Mouse (Mus musculus) embryonic facial prominence, embryonic 12.5 days (tissue): ENCODE measurements at regions not wholly inside any gene's neighbourhood (a gene's known extent, or its start where the extent isn't known, plus 50 kb on each side); places are given as distances from the start of the nearest gene placed in this dataset.
A peak's percentile ranks its signal among the peaks of the same experiment; 100 is the strongest.

Source experiments
- ATAC-seq: fragments of 200-750 bp; cut with Nextera tagmentation; 2 replicates; pipeline ENCODE4 v1.8.0; 2017; ENCODE audit not compliant: insufficient number of reproducible peaks, insufficient read depth, low FRiP score, low TSS enrichment
- H3K27ac ChIP-seq: fragments of 300-500 bp; sonication (generic); 2 replicates; pipeline ENCODE4 v1.5.1; 2016; ENCODE audit warnings: mild to moderate bottlenecking
- H3K27me3 ChIP-seq: fragments of 300-500 bp; sonication (generic); 2 replicates; pipeline ENCODE4 v1.6.1; 2016; ENCODE audit warnings: mild to moderate bottlenecking, moderate library complexity
- H3K36me3 ChIP-seq: fragments of 300-500 bp; sonication (generic); 2 replicates; pipeline ENCODE4 v1.6.1; 2016; ENCODE audit warnings: mild to moderate bottlenecking
- H3K4me1 ChIP-seq: fragments of 300-500 bp; sonication (generic); 2 replicates; pipeline ENCODE4 v1.6.1; 2016
- H3K4me2 ChIP-seq: fragments of 300-500 bp; sonication (generic); replicated peaks from 2 replicates; pipeline ENCODE4 v1.6.1; 2016; ENCODE audit warnings: mild to moderate bottlenecking, moderate library complexity
- H3K4me3 ChIP-seq: fragments of 300-500 bp; sonication (generic); 2 replicates; pipeline ENCODE4 v1.5.1; 2016; ENCODE audit warnings: mild to moderate bottlenecking
- H3K9ac ChIP-seq: fragments of 300-500 bp; sonication (generic); 2 replicates; pipeline ENCODE4 v1.6.1; 2016; ENCODE audit warnings: mild to moderate bottlenecking, moderate library complexity
- H3K9me3 ChIP-seq: fragments of 300-500 bp; sonication (generic); 2 replicates; pipeline ENCODE4 v1.6.1; 2016; ENCODE audit warnings: mild to moderate bottlenecking, moderate library complexity
- WGBS: fragments of 180-500 bp; shearing (Covaris S2); methylation state at CpG from one replicate; pipeline ENCODE4 v1.1.7; 2016; 5-methylcytosine and 5-hydroxymethylcytosine counted together

DNA sequence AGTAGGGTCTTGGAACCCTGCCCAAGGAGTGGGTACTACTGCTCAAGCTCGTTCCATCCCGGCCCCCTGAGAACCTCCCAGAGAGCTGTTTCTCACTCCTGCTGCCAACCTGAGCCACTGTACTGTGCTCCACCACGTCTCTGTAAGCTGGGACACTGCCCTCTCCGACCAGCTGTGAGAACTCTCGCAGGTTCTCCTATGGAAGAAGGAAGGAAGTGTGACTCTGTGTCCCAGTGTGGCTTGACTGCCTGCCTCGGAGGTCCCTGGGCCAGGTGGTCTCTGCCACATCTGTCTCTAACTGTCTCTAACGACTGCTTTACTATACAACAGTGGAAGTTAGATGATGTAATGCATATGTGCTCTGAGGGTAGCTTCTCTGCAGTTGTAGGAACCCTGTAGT is 246.4 kb upstream of the Tle3 start:
- 63% methylated on average over 7 of the region's 7 CpGs for WGBS
- Histone ChIP-seq H3K27ac (no peak overlapping the region), H3K36me3 (no peaks in the 10 kb centered on the region), H3K27me3 (peaks cover 7% of the 10 kb centered on the region; the same call in 1 of the 2 replicates), H3K4me3 (no peak overlapping the region), H3K9ac (no peak overlapping the region), H3K9me3 (no peaks in the 10 kb centered on the region), H3K4me2 (no peak overlapping the region), H3K4me1 (peaks cover 11% of the 10 kb centered on the region; the same call in 1 of the 2 replicates)
- 0 out of 2 replicates have a peak, but pooled peaks have one; percentile 30 for ATAC-seq

DNA sequence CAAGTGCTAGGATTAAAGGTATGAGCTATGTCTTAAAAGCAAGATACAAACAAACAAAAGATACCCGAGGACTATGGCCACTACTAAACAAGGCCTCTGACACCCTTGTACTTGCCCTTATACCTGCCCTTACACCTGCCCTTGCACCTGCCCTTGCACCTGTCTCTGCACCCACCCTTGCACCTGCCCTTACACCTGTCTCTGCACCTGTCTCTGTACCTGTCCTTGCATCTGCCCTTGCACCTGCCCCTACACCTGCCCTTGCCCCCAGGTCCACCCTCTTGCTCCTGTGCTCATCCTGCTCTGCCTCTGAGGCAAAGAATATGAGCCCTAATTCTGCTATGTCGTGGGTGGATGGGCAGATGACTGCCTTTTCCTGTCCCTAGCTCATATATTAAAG is 244.1 kb upstream of the Tle3 start:
- Histone ChIP-seq H3K4me2 (no peak overlapping the region), H3K9me3 (no peaks in the 10 kb centered on the region), H3K4me1 (peaks cover 7% of the 10 kb centered on the region; the same call in 1 of the 2 replicates), H3K9ac (no peak overlapping the region), H3K27me3 (peaks cover 6% of the 10 kb centered on the region; the same call in 1 of the 2 replicates), H3K4me3 (no peak overlapping the region), H3K36me3 (no peaks in the 10 kb centered on the region), H3K27ac (no peak overlapping the region)
- WGBS = 70% methylated on average over 2 of the region's 2 CpGs
- no peak for ATAC-seq

DNA sequence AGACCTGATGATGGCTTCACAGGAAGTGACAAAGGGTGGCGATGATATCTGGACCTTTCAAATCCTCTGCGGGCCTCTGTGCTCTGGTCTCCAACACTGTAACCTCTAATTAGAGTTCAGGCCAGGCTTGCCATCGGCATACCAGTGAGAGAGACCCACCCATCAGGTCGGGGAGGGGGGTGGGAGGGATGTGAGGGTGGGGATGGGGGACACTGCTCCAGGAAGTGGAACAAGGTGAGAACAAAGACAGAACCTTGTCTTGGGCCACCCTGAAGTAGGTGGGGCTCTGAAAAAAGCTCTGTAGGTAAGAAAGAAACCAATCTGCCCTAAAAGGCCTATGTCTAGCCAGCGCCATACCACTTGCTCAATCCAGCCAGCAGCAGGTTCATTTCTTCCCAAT is 243.0 kb upstream of the Tle3 start:
- WGBS = 66% methylated on average over 5 of the region's 5 CpGs
- no peak overlapping the region for H3K27ac ChIP-seq
- ATAC-seq = no peak
- no peak overlapping the region for H3K4me2 ChIP-seq
- H3K27me3 ChIP-seq = 0 out of 2 replicates have a peak, but pooled peaks cover 2% of the 10 kb centered on the region
- H3K36me3 ChIP-seq = no peaks in the 10 kb centered on the region
- H3K9me3 ChIP-seq = no peaks in the 10 kb centered on the region
- H3K4me1 ChIP-seq = peaks cover 7% of the 10 kb centered on the region; the same call in 1 of the 2 replicates
- no peak overlapping the region for H3K9ac ChIP-seq
- H3K4me3 ChIP-seq = no peak overlapping the region

DNA sequence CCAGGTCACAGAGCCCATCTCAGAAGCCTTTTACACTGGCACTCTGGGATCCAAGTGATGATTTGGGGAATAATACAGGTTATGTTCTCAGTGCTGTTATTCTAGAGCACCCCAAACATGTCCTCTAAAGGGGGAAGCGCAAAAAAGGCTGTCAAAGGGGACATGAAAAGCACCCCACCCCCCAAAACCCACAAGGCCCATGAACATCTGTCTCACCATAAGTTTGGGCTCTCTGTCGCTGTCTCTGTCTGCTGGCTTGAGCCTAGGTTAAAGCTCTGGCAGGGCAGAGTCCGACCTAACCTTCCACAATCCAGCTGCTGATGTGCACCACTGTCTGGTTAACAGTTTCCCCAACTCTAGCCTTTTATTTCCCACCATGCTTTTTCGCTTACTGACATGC is 241.3 kb upstream of the Tle3 start:
- Histone ChIP-seq H3K4me1 (peaks cover 16% of the 10 kb centered on the region), H3K9ac (no peak overlapping the region), H3K4me2 (no peak overlapping the region), H3K27ac (no peak overlapping the region), H3K9me3 (no peaks in the 10 kb centered on the region), H3K36me3 (no peaks in the 10 kb centered on the region), H3K4me3 (no peak overlapping the region), H3K27me3 (0 out of 2 replicates have a peak, but pooled peaks cover 2% of the 10 kb centered on the region)
- no peak for ATAC-seq
- 76% methylated on average over 4 of the region's 4 CpGs for WGBS

DNA sequence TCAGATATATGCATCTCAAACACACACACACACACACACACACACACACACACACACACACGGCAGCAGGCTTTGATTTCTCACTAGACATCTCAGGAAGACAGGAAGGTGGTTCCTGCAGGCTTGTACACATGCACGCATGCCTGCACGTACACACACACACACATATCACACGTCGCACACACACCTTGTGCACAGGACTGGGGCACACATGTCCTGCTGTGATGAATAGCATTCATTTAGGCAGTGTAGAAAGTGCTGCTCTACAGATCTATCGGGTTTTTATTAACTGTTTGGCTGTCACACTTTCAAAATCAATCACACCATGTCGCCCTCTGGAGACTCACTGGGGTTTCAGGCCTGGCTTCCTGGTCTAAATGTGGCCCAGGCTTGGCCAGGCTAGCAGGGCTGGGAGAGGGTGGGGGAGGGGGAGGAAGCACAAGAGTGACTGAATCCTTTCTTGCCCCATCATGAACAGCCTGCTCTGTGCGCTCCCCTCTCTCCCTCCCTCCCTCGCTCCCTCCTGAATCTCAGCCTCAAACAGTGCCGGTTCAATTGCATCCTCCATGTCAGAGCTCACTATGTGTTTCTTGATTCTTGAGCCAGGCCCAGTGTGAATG is 236.8 kb upstream of the Tle3 start:
- WGBS = 34% methylated on average over 10 of the region's 10 CpGs
- Histone ChIP-seq H3K9ac (no peak overlapping the region), H3K36me3 (no peaks in the 10 kb centered on the region), H3K27ac (peak overlapping the region; percentile 78; the same call in 1 of the 2 replicates), H3K4me1 (peaks cover 27% of the 10 kb centered on the region), H3K9me3 (no peaks in the 10 kb centered on the region), H3K4me3 (no peak overlapping the region), H3K27me3 (0 out of 2 replicates have a peak, but pooled peaks cover 2% of the 10 kb centered on the region), H3K4me2 (no peak overlapping the region)
- ATAC-seq = peak; percentile 63; the same call in 1 of the 2 replicates

DNA sequence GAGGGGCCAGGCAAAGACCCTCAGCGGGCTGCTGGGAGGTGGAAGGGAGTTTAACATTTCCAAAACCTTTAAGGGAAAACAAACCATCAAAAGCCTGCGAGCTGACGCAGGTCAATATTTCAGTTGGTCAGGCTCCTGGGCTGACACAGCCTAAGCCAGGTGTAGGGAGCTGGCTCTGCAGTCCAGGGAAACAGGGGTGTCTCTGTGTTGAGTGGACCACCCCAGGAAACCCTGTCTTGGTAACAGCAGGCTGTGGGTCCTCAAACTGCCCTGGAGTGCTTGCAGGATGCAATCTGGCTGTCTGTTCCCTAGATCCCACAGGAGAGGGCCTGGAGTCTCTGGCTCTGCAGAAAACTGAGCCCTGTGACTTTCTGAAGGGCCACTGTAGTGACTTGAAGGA is 236.2 kb upstream of the Tle3 start:
- Histone ChIP-seq H3K27ac (peak overlapping the region; percentile 78), H3K9ac (no peak overlapping the region), H3K9me3 (no peaks in the 10 kb centered on the region), H3K27me3 (0 out of 2 replicates have a peak, but pooled peaks cover 2% of the 10 kb centered on the region), H3K4me1 (peaks cover 22% of the 10 kb centered on the region), H3K36me3 (no peaks in the 10 kb centered on the region), H3K4me2 (no peak overlapping the region), H3K4me3 (no peak overlapping the region)
- ATAC-seq = no peak; the same call in 1 of the 2 replicates
- 35% methylated on average over 3 of the region's 3 CpGs for WGBS

DNA sequence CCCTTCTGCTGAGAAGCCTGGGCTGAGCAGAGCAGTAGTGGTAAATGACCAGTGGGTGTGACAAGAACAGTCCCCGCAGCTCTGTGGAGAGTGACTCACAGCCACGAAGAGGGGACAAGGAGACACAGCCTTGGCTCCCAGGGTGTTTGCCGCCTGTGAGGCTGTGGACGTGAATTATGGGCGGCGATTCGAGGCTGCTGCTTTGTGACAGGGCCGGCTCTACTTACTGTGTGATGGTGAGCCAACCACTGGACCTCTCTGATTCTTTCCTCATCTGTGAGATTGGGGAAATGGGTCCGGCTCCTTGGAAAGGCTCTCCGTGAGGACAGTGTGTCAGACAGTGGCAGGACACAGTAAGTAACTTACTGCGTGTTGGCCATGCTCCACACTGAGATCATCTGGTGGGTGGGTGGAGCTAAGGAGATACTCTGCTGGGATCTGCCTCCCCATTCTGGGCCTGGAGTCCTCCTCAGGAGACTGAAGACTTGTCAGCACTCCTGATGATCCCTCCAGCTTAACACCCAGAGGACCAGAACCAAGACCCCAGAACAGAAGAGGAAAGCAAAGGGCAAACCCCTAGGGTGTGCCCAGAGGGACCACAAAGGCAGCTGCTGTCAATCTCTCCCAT is 233.3 kb upstream of the Tle3 start:
- H3K27me3 ChIP-seq = no peaks in the 10 kb centered on the region
- ATAC-seq = no peak
- no peak overlapping the region for H3K27ac ChIP-seq

DNA sequence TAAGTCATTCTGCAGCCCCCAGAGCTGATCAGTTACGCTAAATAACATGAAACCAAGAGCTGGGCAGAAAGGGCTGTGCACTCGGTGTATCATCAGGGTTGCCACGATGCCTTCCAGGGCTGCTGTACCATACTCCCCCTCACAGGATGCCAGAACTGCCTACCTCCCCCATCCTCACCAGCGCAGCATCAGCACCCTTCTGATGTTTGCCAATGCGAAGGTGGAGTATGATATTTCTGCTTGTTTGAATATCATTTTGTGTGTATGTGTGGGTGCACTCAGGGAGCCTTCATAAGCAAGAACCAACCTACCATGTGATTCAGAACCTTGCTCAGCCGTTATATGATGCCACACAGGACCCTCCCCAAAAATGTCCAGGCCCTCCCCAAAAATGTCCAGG is 229.1 kb upstream of the Tle3 start:
- no peaks in the 10 kb centered on the region for H3K27me3 ChIP-seq
- H3K9me3 ChIP-seq = no peaks in the 10 kb centered on the region
- H3K27ac ChIP-seq = no peak overlapping the region
- ATAC-seq = no peak
- H3K4me2 ChIP-seq = no peak overlapping the region
- H3K9ac ChIP-seq = no peak overlapping the region
- H3K4me1 ChIP-seq = no peaks in the 10 kb centered on the region
- H3K36me3 ChIP-seq = no peaks in the 10 kb centered on the region
- 86% methylated on average over 6 of the region's 6 CpGs for WGBS
- H3K4me3 ChIP-seq = no peak overlapping the region

More for the DNA sequence above, 233.3 kb upstream of the Tle3 start:
- Histone ChIP-seq H3K9ac (no peak overlapping the region), H3K9me3 (no peaks in the 10 kb centered on the region), H3K4me3 (no peak overlapping the region), H3K4me1 (peaks cover 20% of the 10 kb centered on the region), H3K4me2 (no peak overlapping the region), H3K36me3 (no peaks in the 10 kb centered on the region)
- WGBS = 84% methylated on average over 11 of the region's 11 CpGs

DNA sequence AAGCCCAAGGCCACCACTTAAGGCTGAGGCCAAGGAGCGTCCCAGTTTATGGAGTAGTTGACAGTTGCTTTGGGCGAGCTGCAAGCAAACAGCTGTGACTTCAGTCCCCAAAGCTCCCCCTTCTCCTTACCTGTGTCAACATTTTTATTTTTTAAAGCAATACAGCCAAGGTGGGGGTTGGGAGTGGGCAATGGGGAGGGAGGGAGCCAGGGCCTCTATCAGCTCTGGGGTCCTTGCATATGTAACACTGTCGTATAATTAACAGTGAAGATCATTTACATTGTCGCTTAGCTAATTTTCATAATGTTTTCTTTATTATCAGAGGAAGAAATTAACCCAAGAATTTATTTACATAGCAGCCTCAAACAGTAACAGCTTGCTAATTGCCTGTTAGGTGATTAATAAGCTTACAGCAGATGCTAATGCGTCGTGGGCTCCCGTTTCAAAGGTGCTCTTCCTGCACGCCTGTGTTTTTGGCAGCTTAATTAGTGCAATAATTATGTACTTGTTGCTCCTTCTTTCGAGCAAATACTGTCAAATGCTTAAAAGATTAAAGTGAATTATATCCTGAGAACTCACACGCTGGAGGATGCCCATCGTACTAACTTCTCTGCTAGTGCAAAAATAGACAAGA is 227.4 kb upstream of the Tle3 start:
- no peak overlapping the region for H3K27ac ChIP-seq
- no peak overlapping the region for H3K4me2 ChIP-seq
- no peaks in the 10 kb centered on the region for H3K4me1 ChIP-seq
- no peaks in the 10 kb centered on the region for H3K9me3 ChIP-seq
- H3K4me3 ChIP-seq = no peak overlapping the region
- no peak overlapping the region for H3K9ac ChIP-seq
- 78% methylated on average over 11 of the region's 11 CpGs for WGBS
- no peaks in the 10 kb centered on the region for H3K36me3 ChIP-seq
- no peak for ATAC-seq
- H3K27me3 ChIP-seq = no peaks in the 10 kb centered on the region

DNA sequence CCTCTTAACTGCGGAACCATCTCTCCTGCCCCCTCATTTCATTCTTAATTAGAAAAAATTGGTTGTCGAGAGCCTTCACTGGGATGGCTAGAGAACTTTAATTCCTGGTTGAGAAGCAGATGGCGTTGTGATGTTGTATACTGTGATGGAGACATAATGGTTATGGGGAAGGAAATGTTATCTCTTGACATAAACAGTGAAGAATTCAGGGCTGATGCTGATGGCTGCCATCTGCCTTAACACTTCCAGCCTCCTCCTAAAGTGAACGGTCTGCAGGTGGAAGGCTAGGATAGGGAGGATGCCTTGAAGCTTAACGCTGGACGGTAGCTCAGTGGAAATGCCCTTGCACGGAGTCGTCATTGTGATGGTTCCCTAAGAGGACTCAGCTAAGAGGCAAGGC is 226.4 kb upstream of the Tle3 start:
- Histone ChIP-seq H3K36me3 (no peaks in the 10 kb centered on the region), H3K4me3 (no peak overlapping the region), H3K9ac (no peak overlapping the region), H3K9me3 (no peaks in the 10 kb centered on the region), H3K27ac (no peak overlapping the region), H3K4me1 (no peaks in the 10 kb centered on the region), H3K27me3 (no peaks in the 10 kb centered on the region), H3K4me2 (no peak overlapping the region)
- no peak for ATAC-seq
- 87% methylated on average over 8 of the region's 8 CpGs for WGBS

DNA sequence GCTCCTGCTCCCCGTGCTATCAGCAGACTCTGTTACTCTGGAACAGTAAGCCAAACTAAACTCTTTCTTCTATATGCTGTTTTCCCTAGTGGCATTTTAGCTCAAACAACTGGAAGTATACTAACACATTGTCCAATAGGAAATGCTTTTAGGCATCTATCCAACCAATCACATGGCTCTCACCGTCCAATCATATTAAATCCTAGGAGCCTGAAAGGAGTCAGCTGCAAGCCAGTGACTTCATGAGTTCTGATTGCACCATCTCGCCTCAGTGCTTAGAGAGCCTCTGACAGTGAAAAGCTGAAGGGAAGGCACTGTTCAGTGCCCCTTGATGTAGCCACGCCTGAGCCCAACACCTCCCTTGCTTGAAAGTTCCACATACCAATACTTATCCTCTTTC is 221.0 kb upstream of the Tle3 start:
- H3K4me2 ChIP-seq = no peak overlapping the region
- H3K9ac ChIP-seq = no peak overlapping the region
- ATAC-seq = no peak
- H3K4me1 ChIP-seq = peaks cover 13% of the 10 kb centered on the region
- H3K36me3 ChIP-seq = no peaks in the 10 kb centered on the region
- no peaks in the 10 kb centered on the region for H3K9me3 ChIP-seq
- no peak overlapping the region for H3K27ac ChIP-seq
- H3K27me3 ChIP-seq = peaks cover 8% of the 10 kb centered on the region; the same call in 1 of the 2 replicates
- 76% methylated on average over 4 of the region's 4 CpGs for WGBS
- no peak overlapping the region for H3K4me3 ChIP-seq

DNA sequence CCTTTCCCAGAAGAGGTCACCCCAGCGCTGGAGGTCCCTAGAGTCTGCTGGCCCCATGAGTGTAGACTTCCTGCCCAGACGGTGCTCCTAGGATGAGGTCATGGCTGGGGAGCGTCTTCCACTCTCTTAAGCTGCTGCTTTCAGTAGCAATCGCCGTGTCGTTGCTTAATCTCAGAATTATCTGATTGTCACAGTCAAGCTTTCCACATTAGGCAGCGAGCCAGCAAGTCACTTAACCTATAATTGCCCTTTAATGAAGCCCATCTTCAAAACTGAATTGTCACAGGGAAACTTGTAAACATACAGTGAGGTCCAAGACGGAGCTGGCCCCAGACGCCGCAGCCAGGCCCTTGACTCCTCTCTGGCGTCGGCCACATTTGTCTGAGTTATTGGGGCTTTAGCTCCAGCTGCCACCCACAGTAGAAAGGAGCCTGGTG is 220.2 kb upstream of the Tle3 start:
- Histone ChIP-seq H3K27ac (no peak overlapping the region), H3K4me3 (no peak overlapping the region), H3K9ac (no peak overlapping the region), H3K27me3 (peaks cover 8% of the 10 kb centered on the region; the same call in 1 of the 2 replicates), H3K4me1 (peaks cover 13% of the 10 kb centered on the region), H3K9me3 (no peaks in the 10 kb centered on the region), H3K4me2 (no peak overlapping the region), H3K36me3 (no peaks in the 10 kb centered on the region)
- no peak for ATAC-seq
- 41% methylated on average over 12 of the region's 12 CpGs for WGBS
